Mouse (Mus musculus): ENCODE data around the gene Wdpcp. TPM values are rescaled to one million over a fixed set of nuclear protein-coding genes. Genes with fewer than 3 reads are reported as not detected.
A peak's percentile ranks its signal among the peaks of the same experiment; 100 is the strongest.

Wdpcp gene
- polyA plus RNA-seq, 1 experiment, result 2.7 TPM

DNA sequence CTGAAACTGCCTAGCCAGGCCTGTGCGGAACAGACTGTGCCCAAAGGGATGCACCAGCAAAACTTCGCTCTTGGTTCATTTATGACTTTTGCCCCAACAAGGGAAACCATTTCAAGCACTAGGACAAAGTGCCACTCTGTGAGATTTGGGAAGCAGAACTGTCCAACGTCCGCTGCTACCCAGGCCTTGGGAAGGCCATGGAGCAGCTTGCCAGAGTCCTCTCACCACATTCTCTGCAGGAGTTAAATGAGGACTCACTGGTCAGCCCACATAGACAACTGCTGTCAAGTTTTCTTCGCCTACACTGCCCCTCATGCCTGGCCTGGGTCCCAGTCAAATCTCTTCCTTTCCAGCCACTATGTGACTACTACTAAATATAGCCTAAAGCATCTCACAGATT, 10.7 kb upstream of the Wdpcp start:
- Histone ChIP-seq H3K4me3 (ENCODE audit: insufficient read depth, low read depth, low read length) (no peak overlapping the region), H3K4me1 (ENCODE audit: control insufficient read depth, insufficient read depth, insufficient read length, low read length) (peaks cover 2% of the 10 kb centered on the region), H3K27ac (replicated peaks; ENCODE audit: low read depth, low read length) (no peak overlapping the region)

DNA sequence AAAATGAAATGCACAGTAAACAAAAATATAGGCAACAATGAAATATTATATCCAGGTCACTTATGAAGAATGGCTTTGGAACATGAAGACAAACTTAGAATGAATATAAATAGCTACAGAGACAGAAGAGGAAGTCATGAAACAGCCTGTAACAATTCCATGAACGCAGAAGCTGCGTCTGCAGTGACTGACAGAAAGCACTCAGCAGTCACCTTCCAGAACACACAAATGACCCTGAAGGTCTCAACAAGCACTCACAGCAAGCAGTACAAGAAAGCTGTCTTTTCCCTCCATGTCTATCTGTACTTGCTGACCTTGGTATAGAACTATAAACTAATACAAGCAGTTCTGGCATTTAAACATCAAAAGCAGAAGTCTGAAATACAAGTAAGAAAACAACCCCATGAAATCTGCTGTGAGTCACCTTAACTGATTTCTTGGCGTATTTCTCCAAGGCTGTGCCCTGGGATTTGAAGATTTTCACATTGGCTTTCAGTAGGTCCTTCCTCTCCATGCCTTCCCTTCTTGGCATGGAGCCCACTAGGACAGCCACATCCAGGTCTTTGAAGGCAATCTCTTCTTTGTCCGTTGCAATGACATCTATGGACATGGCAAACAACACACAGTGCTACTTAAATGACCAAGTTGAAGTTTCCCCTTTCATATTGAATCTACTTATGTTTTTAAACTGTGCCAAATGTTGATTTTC, 8.3 kb upstream of the Wdpcp start:
- peak overlapping the region; percentile 53; the same call in 1 of the 2 replicates for H3K27ac ChIP-seq (replicated peaks; ENCODE audit: low read depth, low read length)
- no peak overlapping the region for H3K4me3 ChIP-seq (ENCODE audit: insufficient read depth, low read depth, low read length)
- H3K4me1 ChIP-seq (ENCODE audit: control insufficient read depth, insufficient read depth, insufficient read length, low read length), result peaks cover 5% of the 10 kb centered on the region

DNA sequence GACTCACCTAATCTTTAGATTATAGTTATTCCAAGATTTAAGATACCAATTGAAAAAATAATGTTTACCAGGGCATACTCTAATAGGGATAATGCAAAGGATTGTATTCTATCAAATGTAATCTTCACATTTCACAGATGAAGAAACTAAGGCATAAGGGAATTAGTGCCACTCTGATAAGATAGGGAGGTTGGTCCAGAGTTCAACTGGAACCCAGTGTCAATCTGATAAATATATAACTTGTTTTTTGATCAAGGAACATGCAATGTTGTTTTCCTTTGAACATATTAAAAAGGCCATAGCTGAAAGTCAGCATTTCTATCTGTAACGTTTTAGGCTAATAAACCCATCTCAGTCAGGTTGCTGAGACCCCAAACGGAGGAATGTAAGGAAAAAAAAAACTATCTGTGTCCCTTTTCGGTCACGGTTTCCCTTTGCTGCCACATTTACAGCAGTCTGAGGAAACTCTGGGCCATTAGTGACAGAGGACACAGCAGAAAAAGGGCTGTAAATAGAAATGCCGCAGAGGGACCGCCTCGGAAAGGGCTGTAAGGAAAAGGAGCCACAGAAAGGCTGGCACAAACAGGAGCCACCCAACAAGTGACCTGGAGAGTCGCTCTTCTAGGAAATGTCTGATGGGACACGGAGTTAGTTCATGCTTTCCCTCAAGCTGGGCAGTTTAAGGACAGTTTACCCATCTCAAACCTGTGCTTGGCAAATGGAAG, 7.2 kb upstream of the Wdpcp start:
- peaks cover 8% of the 10 kb centered on the region for H3K4me1 ChIP-seq (ENCODE audit: control insufficient read depth, insufficient read depth, insufficient read length, low read length)
- H3K4me3 ChIP-seq (ENCODE audit: insufficient read depth, low read depth, low read length), result no peak overlapping the region
- no peak overlapping the region for H3K27ac ChIP-seq (replicated peaks; ENCODE audit: low read depth, low read length)

DNA sequence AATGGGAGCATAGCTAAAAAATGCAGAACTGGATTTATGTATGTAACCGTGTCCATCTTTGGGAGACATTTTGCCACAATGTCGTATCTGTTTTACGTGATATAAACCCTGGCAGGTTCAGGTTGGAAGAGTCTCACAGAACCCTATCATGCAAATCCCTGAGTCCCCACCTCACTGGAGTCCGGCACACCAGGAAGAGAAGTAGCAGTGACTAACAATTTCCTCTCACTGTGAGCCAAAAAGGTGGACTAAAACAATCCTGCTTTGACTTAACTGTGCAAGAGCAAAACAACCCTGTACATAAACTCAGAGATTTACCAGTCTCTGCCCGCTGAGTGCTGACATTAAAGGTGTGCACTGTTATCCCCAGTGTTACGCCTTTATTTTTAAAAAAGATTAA, 5.1 kb upstream of the Wdpcp start:
- H3K4me3 ChIP-seq (ENCODE audit: insufficient read depth, low read depth, low read length), result no peak overlapping the region
- H3K4me1 ChIP-seq (ENCODE audit: control insufficient read depth, insufficient read depth, insufficient read length, low read length), result peaks cover 10% of the 10 kb centered on the region
- H3K27ac ChIP-seq (replicated peaks; ENCODE audit: low read depth, low read length), result no peak overlapping the region

DNA sequence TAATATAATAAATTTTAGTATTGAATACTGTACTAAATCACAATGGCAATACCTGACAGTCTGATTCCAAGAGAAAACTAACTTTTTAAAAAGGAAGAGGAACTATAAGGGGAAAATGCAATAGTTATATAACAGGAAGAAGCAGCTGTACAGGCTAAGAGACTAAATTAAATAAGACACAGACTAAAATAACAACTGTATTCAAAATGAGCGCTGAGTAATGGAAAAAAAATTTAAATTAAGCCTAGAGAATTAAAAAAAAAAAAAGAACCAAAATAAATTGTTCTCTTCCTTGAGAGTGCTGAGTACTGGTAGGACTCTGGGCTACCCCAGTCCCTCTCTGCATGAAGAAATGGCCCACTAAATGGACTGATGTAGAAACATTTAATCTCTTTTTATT, 4.3 kb upstream of the Wdpcp start:
- Histone ChIP-seq H3K4me3 (ENCODE audit: insufficient read depth, low read depth, low read length) (no peak overlapping the region), H3K4me1 (ENCODE audit: control insufficient read depth, insufficient read depth, insufficient read length, low read length) (peaks cover 10% of the 10 kb centered on the region)

DNA sequence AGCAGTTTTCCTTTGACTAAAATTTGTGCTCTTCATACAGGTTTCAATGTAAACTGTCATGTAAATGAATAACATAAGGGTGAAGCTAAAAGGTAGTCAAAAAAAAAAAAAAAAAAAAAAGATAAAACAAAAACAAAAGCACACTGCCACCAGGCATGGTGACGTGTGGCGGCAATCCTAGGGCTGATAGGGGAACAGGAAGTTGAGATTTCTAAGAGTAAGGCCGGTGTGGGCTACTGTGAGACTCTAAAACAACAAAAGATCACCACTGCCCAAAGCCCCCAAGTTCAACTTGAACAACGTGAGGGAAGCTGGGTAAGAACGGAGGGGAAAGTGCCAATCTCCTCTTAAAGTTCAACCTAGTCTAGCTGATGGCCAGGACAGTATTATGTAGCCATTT, 3.0 kb upstream of the Wdpcp start:
- H3K27ac ChIP-seq (replicated peaks; ENCODE audit: low read depth, low read length), result peak overlapping the region; percentile 38
- peak overlapping the region; percentile 1; the same call in 1 of the 2 replicates for H3K4me3 ChIP-seq (ENCODE audit: insufficient read depth, low read depth, low read length)
- H3K4me1 ChIP-seq (ENCODE audit: control insufficient read depth, insufficient read depth, insufficient read length, low read length), result peaks cover 8% of the 10 kb centered on the region; the same call in 1 of the 2 replicates

More for the DNA sequence above, 4.3 kb upstream of the Wdpcp start:
- H3K27ac ChIP-seq (replicated peaks; ENCODE audit: low read depth, low read length), result no peak overlapping the region

DNA sequence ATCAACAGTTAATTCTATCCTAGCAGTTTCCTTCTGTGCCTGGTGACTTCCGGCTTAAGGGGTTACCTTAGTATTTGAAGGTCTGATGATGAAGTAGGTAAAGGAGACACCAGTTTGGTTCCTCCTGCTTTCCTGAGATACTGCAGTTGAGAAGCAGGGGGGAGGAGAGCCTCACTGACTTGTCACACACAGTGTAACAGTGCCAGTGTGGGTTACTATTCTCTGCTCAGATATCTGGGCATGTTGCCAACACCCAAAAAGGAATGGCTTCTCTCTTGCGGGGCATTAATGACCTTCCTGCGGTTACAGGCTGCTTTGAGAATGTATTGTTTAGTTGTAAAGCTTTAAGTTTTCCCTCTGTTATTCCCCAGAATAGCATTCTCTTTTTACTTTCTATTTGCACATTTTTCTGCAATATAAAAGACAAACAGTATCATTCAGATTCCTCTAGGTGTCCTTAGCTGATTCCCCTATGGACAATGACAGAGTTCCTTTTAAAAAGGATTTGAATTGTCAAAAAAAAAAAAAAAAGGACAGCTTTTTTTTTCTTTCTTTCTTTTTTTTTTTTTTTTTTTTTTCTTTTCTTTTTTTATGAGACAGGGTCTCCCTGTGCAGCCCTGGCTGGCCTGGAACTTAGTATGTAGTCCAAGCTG, 2.5 kb upstream of the Wdpcp start:
- Histone ChIP-seq H3K4me1 (ENCODE audit: control insufficient read depth, insufficient read depth, insufficient read length, low read length) (peaks cover 8% of the 10 kb centered on the region; the same call in 1 of the 2 replicates), H3K27ac (replicated peaks; ENCODE audit: low read depth, low read length) (peak overlapping the region; percentile 64), H3K4me3 (ENCODE audit: insufficient read depth, low read depth, low read length) (peak overlapping the region; percentile 42)

DNA sequence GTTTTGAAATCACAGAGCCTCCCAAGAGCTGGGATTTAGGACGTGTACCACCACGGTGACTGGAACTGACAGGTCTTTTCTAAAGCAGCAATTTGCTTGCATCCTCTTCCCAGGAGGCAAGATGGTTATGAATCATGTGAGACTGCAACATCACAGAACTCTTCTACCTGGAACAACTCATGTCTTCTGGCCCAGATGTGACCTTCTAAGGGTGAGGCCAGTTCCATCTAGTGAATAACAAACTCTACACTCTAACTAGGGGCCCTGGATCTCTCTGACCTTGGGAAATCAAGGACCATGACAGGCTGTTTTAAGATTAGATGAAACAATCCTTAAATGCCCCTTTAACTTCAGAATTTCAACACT, 1.9 kb upstream of the Wdpcp start:
- peak overlapping the region; percentile 64 for H3K27ac ChIP-seq (replicated peaks; ENCODE audit: low read depth, low read length)
- H3K4me3 ChIP-seq (ENCODE audit: insufficient read depth, low read depth, low read length), result peak overlapping the region; percentile 42

DNA sequence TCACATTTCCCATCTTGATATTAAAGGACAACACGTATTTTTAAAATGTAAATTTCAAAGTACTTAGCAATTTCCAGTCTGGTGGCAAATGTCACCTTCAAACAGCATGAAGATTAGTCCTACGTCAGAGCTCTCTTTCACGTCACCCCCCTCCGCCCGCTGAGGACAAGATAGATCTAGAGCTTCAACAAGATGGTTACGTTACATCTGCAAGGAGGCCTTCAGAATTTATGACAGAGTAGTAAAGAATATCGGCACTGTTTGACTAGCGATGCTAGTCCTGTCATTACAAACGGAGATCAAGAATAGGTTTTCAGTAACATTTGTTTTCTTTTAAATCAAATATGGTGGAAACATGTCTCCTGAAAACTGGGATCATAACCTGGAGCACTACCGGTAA, 1.1 kb upstream of the Wdpcp start:
- H3K27ac ChIP-seq (replicated peaks; ENCODE audit: low read depth, low read length), result peak overlapping the region; percentile 59
- H3K4me1 ChIP-seq (ENCODE audit: control insufficient read depth, insufficient read depth, insufficient read length, low read length), result peaks cover 8% of the 10 kb centered on the region; the same call in 1 of the 2 replicates
- H3K4me3 ChIP-seq (ENCODE audit: insufficient read depth, low read depth, low read length), result peak overlapping the region; percentile 78

More for the DNA sequence above, 1.9 kb upstream of the Wdpcp start:
- H3K4me1 ChIP-seq (ENCODE audit: control insufficient read depth, insufficient read depth, insufficient read length, low read length), result peaks cover 8% of the 10 kb centered on the region; the same call in 1 of the 2 replicates

DNA sequence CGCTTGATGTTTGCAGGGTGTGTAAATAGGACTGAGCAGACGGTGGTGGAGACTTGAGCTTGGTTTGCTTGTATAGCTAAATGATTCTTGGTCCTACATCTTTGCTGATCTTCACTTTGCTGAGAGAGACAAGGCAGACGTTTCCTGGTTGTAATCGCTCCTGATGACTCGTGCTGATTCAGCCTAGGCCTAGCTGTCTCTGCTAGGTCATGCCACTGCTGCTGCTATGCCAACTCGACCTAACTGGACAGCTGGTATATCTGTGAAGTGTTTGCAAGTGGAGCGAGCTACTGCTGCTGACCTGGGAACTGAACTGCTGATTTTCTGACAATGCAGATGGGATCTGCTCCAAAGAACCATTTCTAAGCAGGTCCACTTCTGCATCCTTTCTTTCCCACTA, 9.4 kb downstream of the Wdpcp start:
- no peak overlapping the region for H3K4me3 ChIP-seq (ENCODE audit: insufficient read depth, low read depth, low read length)
- H3K4me1 ChIP-seq (ENCODE audit: control insufficient read depth, insufficient read depth, insufficient read length, low read length), result no peaks in the 10 kb centered on the region
- no peak overlapping the region for H3K27ac ChIP-seq (replicated peaks; ENCODE audit: low read depth, low read length)

DNA sequence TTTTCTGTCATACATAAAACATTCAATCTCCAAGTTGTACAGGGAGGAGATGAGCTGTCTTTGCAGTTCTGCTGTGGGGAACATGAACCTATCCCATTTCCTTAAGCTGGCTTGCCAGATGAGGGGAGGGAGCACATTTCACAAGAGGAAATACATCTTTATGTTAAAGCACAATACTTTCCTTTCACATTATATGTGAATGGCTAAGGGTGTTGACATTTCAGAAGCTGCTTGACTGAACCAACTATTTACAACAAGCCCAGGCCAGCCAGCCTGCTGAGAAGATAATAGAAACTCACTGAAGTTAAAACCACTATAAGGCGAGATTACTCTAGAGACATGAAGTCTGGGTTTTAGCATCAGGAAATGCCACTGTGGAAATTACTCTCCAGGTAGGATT, 11.3 kb downstream of the Wdpcp start:
- Histone ChIP-seq H3K4me1 (ENCODE audit: control insufficient read depth, insufficient read depth, insufficient read length, low read length) (no peaks in the 10 kb centered on the region), H3K4me3 (ENCODE audit: insufficient read depth, low read depth, low read length) (no peak overlapping the region), H3K27ac (replicated peaks; ENCODE audit: low read depth, low read length) (no peak overlapping the region)

DNA sequence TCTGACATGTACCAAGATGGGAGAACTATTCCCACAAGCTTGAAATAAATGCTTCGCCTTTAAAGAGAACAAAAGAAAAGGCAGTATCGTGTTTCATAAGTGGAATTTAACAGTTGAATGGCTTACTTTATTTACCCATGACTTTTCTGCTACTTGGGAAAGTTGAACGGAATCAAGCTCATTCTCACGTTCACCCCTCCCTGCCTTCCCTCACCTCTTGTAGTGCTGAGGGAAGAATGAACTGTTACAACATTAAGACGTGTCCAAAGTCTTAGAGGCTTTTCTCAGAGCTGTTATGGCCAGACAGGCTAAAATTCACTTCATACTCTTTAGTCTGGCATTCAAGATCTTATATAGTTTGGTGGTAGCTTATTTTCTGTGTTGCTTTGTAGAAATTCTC, 30.5 kb downstream of the Wdpcp start:
- Histone ChIP-seq H3K4me1 (ENCODE audit: control insufficient read depth, insufficient read depth, insufficient read length, low read length) (no peaks in the 10 kb centered on the region), H3K4me3 (ENCODE audit: insufficient read depth, low read depth, low read length) (no peak overlapping the region), H3K27ac (replicated peaks; ENCODE audit: low read depth, low read length) (no peak overlapping the region)

DNA sequence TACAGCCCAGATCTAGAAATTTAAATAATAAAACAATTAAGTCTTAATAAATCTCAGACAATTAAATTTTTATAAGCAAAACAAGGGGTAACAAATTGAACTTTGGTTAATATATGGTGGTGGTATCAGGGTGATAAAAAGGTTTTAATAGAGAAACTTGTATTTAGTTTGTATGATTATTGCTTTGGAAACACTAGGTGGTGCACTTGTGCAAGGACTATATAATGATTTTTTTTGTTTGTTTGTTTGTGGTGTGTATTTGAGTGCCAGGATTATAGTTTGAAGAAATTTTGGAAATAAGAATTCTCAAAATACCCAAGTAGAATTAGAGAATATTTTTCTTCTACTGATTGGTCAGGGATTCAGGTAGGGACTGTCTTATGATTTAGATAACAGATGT, 43.9 kb downstream of the Wdpcp start:
- Histone ChIP-seq H3K4me1 (ENCODE audit: control insufficient read depth, insufficient read depth, insufficient read length, low read length) (no peaks in the 10 kb centered on the region), H3K27ac (replicated peaks; ENCODE audit: low read depth, low read length) (no peak overlapping the region), H3K4me3 (ENCODE audit: insufficient read depth, low read depth, low read length) (no peak overlapping the region)

DNA sequence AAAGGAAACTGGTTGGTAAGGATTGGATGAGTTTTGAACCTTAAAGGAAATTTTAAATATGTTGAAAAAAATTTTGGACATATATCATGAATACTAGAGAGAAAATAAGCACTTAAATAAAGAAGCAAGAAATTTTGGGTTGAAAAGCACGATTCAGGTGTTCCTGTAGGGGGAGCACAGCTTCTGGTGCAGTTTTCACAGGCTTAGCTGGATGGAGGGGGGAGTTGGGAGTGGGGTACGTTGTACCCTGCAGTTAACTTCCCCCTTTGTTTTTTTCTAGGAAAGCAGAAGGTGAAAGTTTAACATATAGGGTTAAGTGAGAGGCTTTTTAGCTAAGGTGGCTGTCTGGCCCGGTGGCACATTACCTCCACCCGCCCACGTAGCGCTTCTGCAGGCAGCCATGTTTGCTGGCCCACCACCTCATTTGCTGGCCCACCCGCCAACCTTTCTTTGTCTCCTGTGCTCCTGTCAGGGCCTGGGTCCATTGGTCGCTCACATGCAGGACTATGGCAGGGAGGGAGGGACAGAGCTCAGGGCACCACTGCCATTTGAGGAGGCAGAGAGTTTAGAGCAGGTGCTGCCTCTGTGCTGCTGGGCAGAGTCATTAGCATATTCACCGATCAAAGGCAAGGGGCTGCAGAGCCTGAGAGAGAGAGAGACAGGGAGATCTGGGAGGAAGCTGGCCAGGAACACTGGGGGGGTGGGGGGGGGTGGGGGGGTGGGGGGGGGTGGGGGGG, 62.3 kb downstream of the Wdpcp start:
- no peak overlapping the region for H3K4me3 ChIP-seq (ENCODE audit: insufficient read depth, low read depth, low read length)
- H3K4me1 ChIP-seq (ENCODE audit: control insufficient read depth, insufficient read depth, insufficient read length, low read length), result no peaks in the 10 kb centered on the region; the same call in 1 of the 2 replicates
- no peak overlapping the region for H3K27ac ChIP-seq (replicated peaks; ENCODE audit: low read depth, low read length)

DNA sequence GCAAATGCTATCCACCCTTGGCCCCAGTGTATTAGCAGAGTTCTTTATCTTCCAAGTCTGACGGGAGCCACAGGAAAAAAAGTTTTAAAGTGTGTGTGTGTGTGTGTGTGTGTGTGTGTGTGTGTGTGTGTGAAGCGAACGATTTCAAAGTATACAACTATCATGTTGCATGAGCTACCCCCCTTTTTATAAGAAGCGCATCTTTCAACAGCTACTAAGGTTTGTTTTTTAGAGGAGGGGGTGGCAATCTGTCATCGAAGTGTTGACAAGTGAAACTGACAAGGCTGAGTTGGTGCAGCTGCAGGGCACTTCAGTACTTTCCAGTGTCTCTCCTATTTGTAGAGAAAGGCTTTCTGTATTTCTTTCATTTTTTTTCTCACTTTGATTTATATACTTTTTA, 66.3 kb downstream of the Wdpcp start:
- Histone ChIP-seq H3K27ac (replicated peaks; ENCODE audit: low read depth, low read length) (no peak overlapping the region), H3K4me1 (ENCODE audit: control insufficient read depth, insufficient read depth, insufficient read length, low read length) (no peaks in the 10 kb centered on the region; the same call in 1 of the 2 replicates), H3K4me3 (ENCODE audit: insufficient read depth, low read depth, low read length) (no peak overlapping the region)
